Mouse (Mus musculus) heart, adult 11 months (tissue): ENCODE results near the gene Gna13.
A peak's percentile ranks its signal among the peaks of the same experiment; 100 is the strongest.

ENCODE experiments used
- DNase-seq: peaks from one replicate; pipeline ENCODE4 v3.0.0; 2022

Gene Gna13

GRCm38 (mm10) chr11:109377477-109377876 lies 14.8 kb downstream of the Gna13 start:
- no peak for DNase-seq

- DNase-seq = no peak
Observed at GRCm38 (mm10) chr11:109378051-109378450, 15.4 kb downstream of the Gna13 start.

GRCm38 (mm10) chr11:109380662-109381061 lies 18.0 kb downstream of the Gna13 start:
- no peak for DNase-seq

- no peak for DNase-seq
Observed at GRCm38 (mm10) chr11:109385296-109385695, 22.7 kb downstream of the Gna13 start.

- no peak for DNase-seq
Observed at GRCm38 (mm10) chr11:109389046-109389445, 26.4 kb downstream of the Gna13 start.

GRCm38 (mm10) chr11:109391200-109391599 lies 28.6 kb downstream of the Gna13 start:
- DNase-seq = no peak

- no peak for DNase-seq
Observed at GRCm38 (mm10) chr11:109391760-109392159, 29.1 kb downstream of the Gna13 start.

- no peak for DNase-seq
Observed at GRCm38 (mm10) chr11:109392601-109393000, 30.0 kb downstream of the Gna13 start.

- DNase-seq = peak; percentile 94
Observed at GRCm38 (mm10) chr11:109394758-109395157, 32.1 kb downstream of the Gna13 start.

- DNase-seq = no peak
Observed at GRCm38 (mm10) chr11:109395291-109395690, 32.7 kb downstream of the Gna13 start.

- DNase-seq = no peak
Observed at GRCm38 (mm10) chr11:109406431-109406830, 43.8 kb downstream of the Gna13 start.

GRCm38 (mm10) chr11:109410197-109410980 lies 47.8 kb downstream of the Gna13 start:
- DNase-seq = no peak

GRCm38 (mm10) chr11:109413617-109414016 lies 51.0 kb downstream of the Gna13 start, which contains the start of gene 9930022D16Rik:
Gene 9930022D16Rik, plus strand, starts transcription at chr11:109413917.
- DNase-seq = no peak

GRCm38 (mm10) chr11:109414802-109415201 lies 52.2 kb downstream of the Gna13 start:
- no peak for DNase-seq

GRCm38 (mm10) chr11:109416709-109417420 lies 54.2 kb downstream of the Gna13 start:
- DNase-seq = no peak

- DNase-seq = no peak
Observed at GRCm38 (mm10) chr11:109417472-109418040, 54.9 kb downstream of the Gna13 start.

GRCm38 (mm10) chr11:109419461-109419860 lies 56.8 kb downstream of the Gna13 start:
- DNase-seq = no peak

- DNase-seq = peak; percentile 92
Observed at GRCm38 (mm10) chr11:109419961-109420566, 57.4 kb downstream of the Gna13 start.

GRCm38 (mm10) chr11:109420567-109420962 lies 57.9 kb downstream of the Gna13 start:
- DNase-seq = no peak

GRCm38 (mm10) chr11:109421205-109421604 lies 58.6 kb downstream of the Gna13 start:
- no peak for DNase-seq

GRCm38 (mm10) chr11:109422263-109422662 lies 59.6 kb downstream of the Gna13 start:
- DNase-seq = no peak

GRCm38 (mm10) chr11:109423294-109423693 lies 60.7 kb downstream of the Gna13 start:
- no peak for DNase-seq
